Mouse (Mus musculus) hindbrain, embryonic 13.5 days (tissue): ENCODE measurements at regions not wholly inside any gene's neighbourhood (a gene's known extent, or its start where the extent isn't known, plus 50 kb on each side); places are given as distances from the start of the nearest gene placed in this dataset.
"Not testable (repeated sequence)": the region's sequence is repeated elsewhere in the genome, so short reads cannot be mapped to it uniquely, and the experiment has no call there.

Experiments used
- ATAC-seq: fragments of 200-750 bp; cut with Nextera tagmentation; 2 replicates; pipeline ENCODE4 v1.8.0; 2017; ENCODE audit warnings: moderate TSS enrichment; ENCODE audit not compliant: low FRiP score
- H3K27ac ChIP-seq: fragments of 300-500 bp; sonication (generic); 2 replicates; pipeline ENCODE4 v1.5.1; 2015; ENCODE audit warnings: inconsistent platforms, mild to moderate bottlenecking, moderate library complexity
- H3K27me3 ChIP-seq: fragments of 300-500 bp; sonication (generic); 2 replicates; pipeline ENCODE4 v1.6.1; 2015; ENCODE audit warnings: mild to moderate bottlenecking, inconsistent platforms
- H3K36me3 ChIP-seq: fragments of 300-500 bp; sonication (generic); 2 replicates; pipeline ENCODE4 v1.6.1; 2015; ENCODE audit warnings: mild to moderate bottlenecking, inconsistent platforms
- H3K4me1 ChIP-seq: fragments of 300-500 bp; sonication (generic); replicated peaks from 2 replicates; pipeline ENCODE4 v1.6.1; 2015; ENCODE audit warnings: inconsistent platforms
- H3K4me2 ChIP-seq: fragments of 300-500 bp; sonication (generic); 2 replicates; pipeline ENCODE4 v1.6.1; 2015; ENCODE audit warnings: inconsistent platforms, mild to moderate bottlenecking, moderate library complexity
- H3K4me3 ChIP-seq: fragments of 300-500 bp; sonication (generic); 2 replicates; pipeline ENCODE4 v1.5.1; 2015; ENCODE audit warnings: mild to moderate bottlenecking, inconsistent platforms
- H3K9ac ChIP-seq: fragments of 300-500 bp; sonication (generic); 2 replicates; pipeline ENCODE4 v1.6.1; 2015; ENCODE audit warnings: mild to moderate bottlenecking, inconsistent platforms
- H3K9me3 ChIP-seq: fragments of 300-500 bp; sonication (generic); 2 replicates; pipeline ENCODE4 v1.6.1; 2016; ENCODE audit warnings: inconsistent platforms
- WGBS: fragments of 180-500 bp; shearing (Covaris S2); methylation state at CpG from one replicate; pipeline ENCODE4 v1.1.7; 2015; 5-methylcytosine and 5-hydroxymethylcytosine counted together

- H3K36me3 ChIP-seq, H3K27me3 ChIP-seq, H3K27ac ChIP-seq, H3K4me1 ChIP-seq, H3K9me3 ChIP-seq, H3K4me3 ChIP-seq, H3K9ac ChIP-seq, H3K4me2 ChIP-seq, ATAC-seq: not testable (repeated sequence)
- 40% methylated on average over 3 of the region's 3 CpGs for WGBS
These were observed 61.3 kb upstream of the Asap2 start for GRCm38 (mm10) chr12:20928966-20929365.
